Mouse (Mus musculus) liver, embryonic 14.5 days (tissue): Measurements from ENCODE around the gene Coq8a. TPM values are rescaled to one million over a fixed set of nuclear protein-coding genes. Genes with fewer than 3 reads are reported as not detected.

ENCODE experiments used
- ATAC-seq: fragments of 200-750 bp; cut with Nextera tagmentation; 2 replicates; pipeline ENCODE4 v1.8.0; 2017; ENCODE audit warnings: moderate number of reproducible peaks, mild to moderate bottlenecking, moderate library complexity; ENCODE audit not compliant: insufficient read depth
- DNase-seq, 3 experiments: peaks; one replicate each; pipeline ENCODE4 v3.0.0-alpha.2; 2012 to 2013; ENCODE audit warnings: low read depth in 3 of 3, low spot score in 3 of 3
- H3K27ac ChIP-seq: fragments of 300-500 bp; sonication (generic); 2 replicates; pipeline ENCODE4 v1.5.1; 2014; ENCODE audit warnings: moderate library complexity, mild to moderate bottlenecking, control low read depth, inconsistent platforms
- H3K27me3 ChIP-seq: fragments of 300-500 bp; sonication (generic); 2 replicates; pipeline ENCODE4 v1.6.1; 2014; ENCODE audit warnings: mild to moderate bottlenecking, low read length, moderate library complexity; ENCODE audit not compliant: control insufficient read depth, insufficient read depth
- H3K36me3 ChIP-seq: fragments of 300-500 bp; sonication (generic); replicated peaks from 2 replicates; pipeline ENCODE4 v1.6.1; 2014; ENCODE audit warnings: low read depth; ENCODE audit not compliant: control insufficient read depth, insufficient read depth
- H3K4me1 ChIP-seq, 2 experiments: fragments of 200-500 bp in 1 of 2; fragments of 300-500 bp in 1 of 2; sonication (generic) in 1 of 2; replicated peaks; 2 replicates each; pipeline ENCODE4 v1.6.1; 2012 to 2014; ENCODE audit warnings: antibody characterized with exemption in 1 of 2, inconsistent platforms in 1 of 2, low read length in 1 of 2; ENCODE audit not compliant: control insufficient read depth in 2 of 2, insufficient read depth in 2 of 2
- H3K4me2 ChIP-seq: fragments of 300-500 bp; sonication (generic); 2 replicates; pipeline ENCODE4 v1.6.1; 2014; ENCODE audit warnings: low read depth, mild to moderate bottlenecking, control low read depth, moderate library complexity
- H3K4me3 ChIP-seq, 2 experiments: fragments of 200-500 bp in 1 of 2; fragments of 300-500 bp in 1 of 2; sonication (generic) in 1 of 2; 2 replicates each; pipeline ENCODE4 v1.5.1; 2012 to 2014; ENCODE audit warnings: low read depth in 2 of 2, low read length in 2 of 2, mild to moderate bottlenecking in 2 of 2, control low read depth in 1 of 2, inconsistent platforms in 1 of 2, moderate library complexity in 1 of 2; ENCODE audit not compliant: insufficient read depth in 1 of 2
- H3K9ac ChIP-seq: fragments of 300-500 bp; sonication (generic); replicated peaks from 2 replicates; pipeline ENCODE4 v1.6.1; 2014; ENCODE audit warnings: mild to moderate bottlenecking, control low read depth, moderate library complexity
- H3K9me3 ChIP-seq: fragments of 300-500 bp; sonication (generic); 2 replicates; pipeline ENCODE4 v1.6.1; 2016; ENCODE audit warnings: low read length, mixed read lengths; ENCODE audit not compliant: control insufficient read depth
- CTCF ChIP-seq: IDR thresholded peaks from 2 replicates; pipeline ENCODE4 v1.5.1; 2016; ENCODE audit warnings: antibody characterized with exemption, low read depth, control low read depth
- EP300 ChIP-seq: IDR thresholded peaks from 2 replicates; pipeline ENCODE4 v1.6.1; 2016; ENCODE audit warnings: antibody characterized with exemption, low read depth
- WGBS: fragments of 180-500 bp; shearing (Covaris S2); extraction: QIAGEN DNeasy Blood & Tissue Kit; methylation state at CpG from one replicate; pipeline ENCODE4 v1.1.7; 2014; ENCODE audit not compliant: insufficient replicate concordance; 5-methylcytosine and 5-hydroxymethylcytosine counted together
- polyA plus RNA-seq, 2 experiments: library from polyadenylated mRNA; depleted of rRNA in 1 of 2; stranded (reverse) in 1 of 2; unstranded in 1 of 2; fragments of >200 nt; fragmentation: Nextera tagmentation in 1 of 2; extraction: Ambion mirVana in 1 of 2; gene quantifications; 2 replicates each; pipeline versions ENCODE4 v1.2.1 to v1.2.3; 2012 to 2014

Coq8a gene
- polyA plus RNA-seq, 2 experiments: 3.8 to 14.3 TPM

DNA sequence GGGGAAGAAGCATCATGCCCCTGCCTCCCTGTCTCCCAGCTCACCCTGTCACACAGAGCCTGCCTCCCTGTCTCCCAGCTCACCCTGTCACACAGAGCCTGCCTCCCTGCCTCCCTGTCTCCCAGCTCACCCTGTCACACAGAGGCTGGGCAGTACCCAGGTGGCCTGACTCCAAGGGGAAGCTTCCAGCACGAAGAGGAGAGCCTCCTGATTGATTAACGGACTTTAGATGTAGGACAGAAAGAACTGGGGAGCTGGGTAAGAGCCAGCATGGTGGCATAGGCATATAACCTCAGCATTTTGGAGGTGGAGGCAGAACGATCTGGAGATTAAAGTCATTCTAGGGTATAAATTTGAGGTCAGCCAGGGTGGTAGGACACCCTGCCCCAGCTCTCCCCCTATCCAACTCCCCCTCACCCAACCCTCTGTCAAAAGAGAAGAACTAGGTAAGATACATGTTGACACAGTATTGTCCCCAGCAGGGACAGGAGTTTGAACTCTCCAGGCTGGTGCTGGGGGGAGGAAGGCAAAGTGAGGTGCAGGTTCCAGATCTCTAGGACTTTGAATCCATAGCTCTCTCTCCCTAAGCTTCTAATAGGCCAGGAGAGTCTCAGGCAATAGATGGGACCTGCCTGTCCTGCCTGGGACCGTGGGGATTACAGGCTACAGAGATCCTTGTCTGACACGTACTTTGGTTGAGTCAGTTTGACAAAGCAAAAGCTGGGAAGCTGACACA, 17.3 kb upstream of the Coq8a start:
- Histone ChIP-seq H3K27me3 (no peaks in the 10 kb centered on the region), H3K36me3 (no peaks in the 10 kb centered on the region), H3K9ac (no peak overlapping the region), H3K9me3 (no peaks in the 10 kb centered on the region), H3K4me1 (peaks cover 0 to 3% of the 10 kb centered on the region in 2 experiments; a peak in 2 of 4 replicates), H3K27ac (no peak overlapping the region), H3K4me3 (no peak overlapping the region), H3K4me2 (no peak overlapping the region)
- no peak for TF ChIP-seq CTCF
- no peak for TF ChIP-seq EP300
- ATAC-seq: peak; percentile 33; the same call in 1 of the 2 replicates
- DNase-seq: no peak
- WGBS: 46% methylated on average over 5 of the region's 5 CpGs

DNA sequence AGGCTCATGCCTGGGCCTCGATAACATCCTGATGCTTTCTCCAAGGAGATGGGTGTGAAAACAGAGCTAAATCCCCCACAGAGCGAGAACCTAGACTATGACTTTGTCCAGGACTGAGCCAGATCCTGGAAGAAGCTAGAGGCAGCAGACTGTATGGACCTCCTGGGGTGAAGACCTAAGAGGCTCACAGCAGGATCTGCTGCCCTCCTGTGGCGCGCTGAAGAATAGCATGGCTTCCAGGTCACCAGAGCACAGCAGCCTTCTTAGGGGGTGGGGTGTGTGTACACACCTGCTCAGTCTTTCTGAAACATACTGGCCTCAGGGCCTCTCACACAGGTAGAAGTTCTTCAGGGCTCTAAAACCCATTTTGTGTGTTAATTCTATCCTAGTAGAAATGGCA, 15.6 kb upstream of the Coq8a start:
- no peak overlapping the region for H3K4me3 ChIP-seq
- H3K9ac ChIP-seq: no peak overlapping the region
- WGBS: 15% methylated on average over 4 of the region's 4 CpGs
- H3K4me1 ChIP-seq: peaks cover 0 to 5% of the 10 kb centered on the region in 2 experiments; a peak in 2 of 4 replicates
- DNase-seq (peak; percentile 33 to 46 (median 45)), ATAC-seq (peak; percentile 75)
- H3K27me3 ChIP-seq: no peaks in the 10 kb centered on the region
- no peaks in the 10 kb centered on the region for H3K36me3 ChIP-seq
- no peak overlapping the region for H3K27ac ChIP-seq
- TF ChIP-seq CTCF: peak; percentile 99
- no peak for TF ChIP-seq EP300
- H3K9me3 ChIP-seq: no peaks in the 10 kb centered on the region
- no peak overlapping the region for H3K4me2 ChIP-seq

DNA sequence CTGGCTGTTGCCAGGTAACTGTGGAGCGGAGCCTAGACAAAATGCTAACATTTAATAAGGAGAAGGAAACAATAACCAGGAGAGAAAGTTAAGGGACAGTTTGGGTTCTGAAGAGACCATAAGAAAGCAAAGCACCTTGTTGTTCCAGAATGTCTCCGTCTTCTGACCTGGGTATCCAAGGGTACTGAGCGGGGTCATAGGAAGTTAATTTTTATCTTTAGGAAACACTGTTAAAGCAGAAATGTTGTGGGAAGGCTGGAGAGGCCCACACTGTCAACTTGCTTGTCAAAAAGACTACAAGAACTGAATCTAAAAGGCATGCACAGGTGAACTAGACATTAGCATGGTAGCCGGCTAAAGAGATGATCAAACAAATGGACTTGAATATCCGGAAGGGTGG, 13.5 kb upstream of the Coq8a start:
- Histone ChIP-seq H3K4me1 (peaks cover 0 to 5% of the 10 kb centered on the region in 2 experiments; a peak in 2 of 4 replicates), H3K4me3 (no peak overlapping the region), H3K9ac (no peak overlapping the region), H3K36me3 (no peaks in the 10 kb centered on the region), H3K9me3 (no peaks in the 10 kb centered on the region), H3K27me3 (no peaks in the 10 kb centered on the region), H3K27ac (no peak overlapping the region), H3K4me2 (no peak overlapping the region)
- no peak for DNase-seq
- TF ChIP-seq EP300 (no peak), CTCF (no peak)
- ATAC-seq: no peak
- whole genome bisulfite sequencing: 42% methylated on average over 5 of the region's 5 CpGs

DNA sequence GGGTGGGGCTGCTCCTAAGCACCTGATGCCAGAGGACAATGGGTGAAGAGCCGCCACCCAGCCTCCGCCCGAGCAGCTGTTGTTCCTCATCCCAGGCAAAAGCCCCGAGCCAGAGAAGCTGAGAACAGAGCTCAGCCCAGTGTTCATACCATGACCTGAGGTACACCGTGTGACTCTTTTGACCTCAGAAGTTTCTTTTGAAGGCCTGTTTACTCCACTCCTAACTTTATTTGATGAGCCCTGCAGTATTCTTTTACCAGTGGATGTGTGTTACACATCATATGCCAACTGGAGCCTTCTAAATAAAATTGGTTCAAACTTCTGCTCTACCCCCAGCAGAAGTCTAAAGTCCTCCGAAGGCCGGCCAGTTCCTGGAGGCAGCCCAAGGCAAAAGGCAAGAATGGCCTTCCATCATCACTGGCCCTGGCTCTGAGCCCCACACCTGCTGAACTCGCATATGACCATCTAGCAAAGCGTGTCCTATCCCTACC, 11.4 kb upstream of the Coq8a start:
- Histone ChIP-seq H3K36me3 (no peaks in the 10 kb centered on the region), H3K4me3 (no peak overlapping the region), H3K27me3 (no peaks in the 10 kb centered on the region), H3K4me2 (no peak overlapping the region), H3K27ac (no peak overlapping the region), H3K9ac (no peak overlapping the region), H3K9me3 (no peaks in the 10 kb centered on the region), H3K4me1 (peaks cover 0 to 5% of the 10 kb centered on the region in 2 experiments; a peak in 2 of 4 replicates)
- WGBS: 56% methylated on average over 9 of the region's 9 CpGs
- TF ChIP-seq CTCF (no peak), EP300 (no peak)
- ATAC-seq (no peak), DNase-seq (no peak)

DNA sequence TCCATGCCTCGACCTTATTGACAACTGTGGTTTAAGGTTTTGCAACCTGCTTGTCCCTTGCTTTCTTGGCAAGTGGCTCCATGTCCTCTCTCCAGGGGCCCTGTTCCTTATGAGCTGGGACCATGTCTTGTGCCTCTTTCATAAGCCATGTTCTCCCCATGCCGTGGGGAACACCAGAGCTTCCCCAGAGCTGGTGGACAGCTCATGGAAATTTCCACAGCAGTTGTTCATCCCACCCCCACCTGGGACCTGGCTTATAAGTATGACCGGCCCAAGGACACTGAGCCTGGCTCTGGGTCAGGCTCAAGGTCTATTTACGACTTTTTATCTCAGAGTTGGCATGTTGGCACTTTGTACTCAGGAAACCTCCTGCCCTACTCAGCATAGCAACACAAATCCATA, 10.6 kb upstream of the Coq8a start:
- Histone ChIP-seq H3K4me1 (peaks cover 0 to 5% of the 10 kb centered on the region in 2 experiments; a peak in 2 of 4 replicates), H3K27ac (no peak overlapping the region), H3K27me3 (no peaks in the 10 kb centered on the region), H3K36me3 (no peaks in the 10 kb centered on the region), H3K4me2 (no peak overlapping the region), H3K4me3 (no peak overlapping the region), H3K9ac (no peak overlapping the region), H3K9me3 (no peaks in the 10 kb centered on the region)
- WGBS: 55% methylated on average over 4 of the region's 4 CpGs
- TF ChIP-seq CTCF: no peak
- TF ChIP-seq EP300: no peak
- no peak for DNase-seq
- no peak for ATAC-seq
